Mouse (Mus musculus) layer of hippocampus, adult 2 months (tissue): Measurements from ENCODE around the gene Tmem171. TPM values are rescaled to one million over a fixed set of nuclear protein-coding genes. Genes with fewer than 3 reads are reported as not detected.

ENCODE experiments used
- DNase-seq, 2 experiments: peaks; one replicate each; pipeline ENCODE4 v3.0.0; 2022; ENCODE audit warnings: low spot score in 2 of 2
- H3K27ac ChIP-seq: fragments of 200-600 bp; 2 replicates; pipeline ENCODE4 v1.8.1; 2022
- H3K4me3 ChIP-seq: fragments of 200-600 bp; 2 replicates; pipeline ENCODE4 v1.8.1; 2022; ENCODE audit warnings: mild to moderate bottlenecking
- CTCF ChIP-seq: fragments of 200-600 bp; conservative IDR thresholded peaks from 2 replicates; pipeline ENCODE4 v1.8.1; 2022; ENCODE audit warnings: antibody characterized with exemption, mild to moderate bottlenecking, moderate library complexity
- long read RNA-seq, 2 experiments: library from polyadenylated mRNA; stranded (forward); transcript quantifications; one replicate each; pipeline ENCODE4 v2.0.0; 2021; ENCODE audit warnings: borderline mapping rate in 2 of 2
- total RNA-seq, 2 experiments: library from RNA; stranded (reverse); gene quantifications; 2 replicates each; pipeline ENCODE4 v1.2.3; 2021

The Tmem171 gene
- total RNA-seq = 1 to 10 TPM; 1.7 to 1.8 TPM
- long read RNA-seq, experiment 1 = 0 reads
- long read RNA-seq, experiment 2 = 0 reads

DNA sequence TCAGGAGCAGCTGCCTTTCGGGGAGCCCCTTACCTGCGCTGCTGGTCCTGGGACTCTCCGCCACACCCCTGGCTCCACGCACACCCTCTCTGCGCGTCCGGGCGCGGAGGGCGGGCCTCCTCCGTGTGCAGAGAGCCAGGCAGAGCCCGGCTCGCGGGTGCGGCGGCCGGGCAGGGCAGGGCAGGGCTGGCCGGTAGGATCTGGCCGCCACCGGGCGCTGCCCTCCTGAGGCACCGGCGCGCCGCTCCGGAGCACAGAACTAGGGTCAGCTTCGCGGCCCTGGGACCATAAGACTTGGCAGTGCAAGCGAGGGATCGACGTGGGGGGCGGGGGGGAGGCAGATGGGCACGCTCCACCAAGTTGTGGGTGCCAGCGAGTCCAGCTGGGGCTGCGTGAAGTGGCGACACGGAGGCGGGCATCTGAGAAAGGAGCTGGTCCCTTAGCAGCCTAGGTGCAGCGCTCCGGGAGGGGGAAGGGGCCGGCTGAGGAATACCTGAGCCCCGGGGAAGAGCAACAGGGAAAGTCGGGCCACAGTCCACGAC, at the start of gene Tmem171:
Tmem171 (minus strand) TSS at position 62 of the 542 bp plus-strand sequence.
- peak within 1 kb of the TSS; percentile 48 for H3K4me3 ChIP-seq
- TF ChIP-seq CTCF = no peak
- DNase-seq = no peak
- H3K27ac ChIP-seq = peak within 1 kb of the TSS; percentile 57

DNA sequence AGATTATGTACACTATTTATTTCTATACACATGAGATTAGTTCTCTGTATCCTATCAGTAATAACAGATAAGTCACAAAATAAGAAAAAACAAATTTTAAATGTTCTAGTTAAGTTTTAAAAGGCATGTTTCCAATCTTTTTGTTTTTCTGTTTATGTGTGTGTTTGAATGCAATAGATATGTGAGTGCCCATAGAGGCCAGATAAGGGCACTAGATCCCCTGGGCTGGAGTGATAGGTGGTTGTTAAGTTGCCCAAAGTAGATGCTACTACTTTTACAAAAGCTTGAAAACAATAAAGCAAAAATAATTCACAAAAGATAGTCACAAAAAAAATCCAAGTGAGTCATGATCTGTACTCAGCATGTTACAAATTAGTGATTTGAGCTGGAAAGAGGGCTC, 49.2 kb upstream of the Tmem171 start:
- Histone ChIP-seq H3K4me3 (no peak overlapping the region), H3K27ac (no peak overlapping the region)
- no peak for DNase-seq
- TF ChIP-seq CTCF = no peak

DNA sequence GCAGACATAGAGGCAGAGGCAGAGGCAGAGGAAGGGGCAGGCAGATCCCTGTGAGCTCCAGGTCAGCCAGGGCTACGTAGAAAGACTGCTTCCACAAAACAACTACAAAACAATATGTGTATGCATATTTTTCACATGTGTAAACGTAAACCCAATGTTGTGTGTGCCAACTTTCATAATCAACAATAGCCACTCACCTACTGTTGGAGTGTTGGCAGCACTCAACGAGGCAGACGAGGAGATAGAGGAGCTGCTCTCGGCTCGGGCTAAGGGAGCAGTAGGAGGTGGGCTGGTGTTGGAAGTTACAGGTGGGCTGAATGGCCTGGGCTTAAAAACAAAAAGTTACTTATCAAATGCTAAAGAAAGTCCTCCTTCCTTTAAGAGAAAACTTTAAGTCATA, 48.6 kb upstream of the Tmem171 start:
- no peak overlapping the region for H3K27ac ChIP-seq
- no peak for DNase-seq
- no peak for TF ChIP-seq CTCF
- H3K4me3 ChIP-seq = no peak overlapping the region

DNA sequence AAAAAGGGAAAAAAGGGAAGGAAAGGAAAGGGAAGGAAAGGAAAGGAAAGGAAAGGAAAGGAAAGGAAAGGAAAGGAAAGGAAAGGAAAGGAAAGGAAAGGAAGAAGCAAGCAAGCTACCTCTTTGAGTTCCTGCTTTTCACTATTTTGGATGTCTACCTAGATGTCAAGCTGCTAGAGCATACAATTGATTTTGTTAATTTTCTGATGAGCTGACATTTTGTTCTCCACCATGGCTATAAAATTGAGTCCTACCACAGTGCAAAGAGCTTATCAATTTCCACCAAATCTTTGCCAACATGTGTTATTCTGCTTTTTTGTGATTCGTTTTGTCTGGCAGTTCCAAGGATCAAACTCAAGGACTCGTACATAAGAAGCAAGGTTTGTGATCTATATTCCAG, 43.6 kb upstream of the Tmem171 start:
- no peak for TF ChIP-seq CTCF
- Histone ChIP-seq H3K4me3 (no peak overlapping the region), H3K27ac (no peak overlapping the region)
- no peak for DNase-seq

DNA sequence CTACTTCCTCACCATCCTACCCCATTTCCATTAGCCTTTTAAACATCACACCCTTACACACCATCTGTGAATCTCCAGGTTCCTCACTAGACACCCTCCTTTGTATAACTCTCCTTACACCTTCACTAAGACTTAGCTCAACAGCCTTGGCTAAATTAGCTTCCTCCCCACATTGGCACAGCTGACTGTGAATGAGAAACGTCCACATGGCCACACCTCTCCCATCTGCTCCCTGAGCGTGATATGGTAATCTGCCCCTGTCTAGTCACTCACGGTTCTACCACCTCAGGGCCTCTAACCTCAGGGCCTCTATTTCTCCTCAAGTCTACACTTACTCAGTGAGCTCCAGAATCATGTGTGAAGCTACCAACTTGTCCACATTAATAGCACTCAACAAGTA, 38.7 kb upstream of the Tmem171 start:
- H3K27ac ChIP-seq = no peak overlapping the region
- no peak for DNase-seq
- no peak for TF ChIP-seq CTCF
- no peak overlapping the region for H3K4me3 ChIP-seq

DNA sequence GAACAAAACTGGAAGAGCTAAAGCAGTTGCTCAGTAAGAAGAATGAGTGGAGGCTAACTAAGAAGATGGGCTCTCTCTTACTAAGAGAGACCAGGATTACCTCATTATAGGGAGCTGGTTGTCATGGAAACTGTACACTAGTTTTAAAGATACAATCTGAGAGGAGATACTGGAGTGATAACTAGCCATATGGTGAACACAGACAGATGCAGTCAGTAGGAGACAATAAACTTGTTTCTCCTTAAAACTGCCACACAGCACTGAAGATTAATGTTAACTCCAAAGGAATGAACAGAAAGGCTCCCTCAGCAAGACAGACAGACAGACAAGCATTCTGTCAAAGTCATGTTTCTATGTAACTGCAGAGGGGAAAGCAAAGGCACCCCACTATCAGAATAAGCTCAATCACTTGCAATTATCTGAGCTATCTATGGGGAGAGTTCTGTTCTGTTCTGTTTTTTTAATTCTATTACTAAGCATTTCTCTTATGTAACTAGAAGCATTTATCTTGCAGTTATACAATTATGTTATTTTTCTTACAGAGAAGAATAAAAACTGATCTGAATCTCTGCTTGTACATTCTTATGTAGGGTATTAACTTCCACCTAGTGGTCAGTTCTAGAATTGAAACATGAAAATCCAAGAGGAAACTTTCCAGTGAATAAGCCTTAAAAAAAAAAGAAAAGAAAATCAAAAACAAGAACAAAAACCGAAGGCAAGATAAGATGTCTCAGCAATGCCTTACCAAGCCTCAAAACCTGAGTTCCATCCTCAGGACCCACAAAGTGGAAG, 34.8 kb upstream of the Tmem171 start:
- TF ChIP-seq CTCF = peak; percentile 81
- peak in 1 of 2 experiments; percentile 58 for DNase-seq
- no peak overlapping the region for H3K4me3 ChIP-seq
- peak overlapping the region; percentile 91 for H3K27ac ChIP-seq

DNA sequence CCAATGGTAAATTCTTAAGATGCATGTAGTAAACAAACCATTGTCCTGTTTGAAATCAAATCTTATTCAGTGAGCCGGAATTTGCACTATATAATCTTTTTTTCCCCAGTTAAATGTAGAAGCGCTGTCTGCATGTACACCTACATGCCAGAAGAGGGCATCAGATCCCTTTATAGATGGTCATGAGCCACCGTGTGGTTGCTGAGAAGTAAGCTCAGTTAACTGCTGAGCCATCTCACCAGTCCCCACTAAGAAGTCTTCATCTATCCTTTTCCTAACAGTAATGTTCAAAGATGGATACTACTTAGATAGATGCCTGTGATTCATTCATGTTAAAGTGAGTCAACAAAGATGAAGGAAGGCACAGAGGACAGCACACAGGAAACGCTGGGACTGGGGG, 31.9 kb upstream of the Tmem171 start:
- TF ChIP-seq CTCF = peak; percentile 89
- H3K27ac ChIP-seq = no peak overlapping the region; the same call in 1 of the 2 replicates
- no peak for DNase-seq
- H3K4me3 ChIP-seq = no peak overlapping the region

DNA sequence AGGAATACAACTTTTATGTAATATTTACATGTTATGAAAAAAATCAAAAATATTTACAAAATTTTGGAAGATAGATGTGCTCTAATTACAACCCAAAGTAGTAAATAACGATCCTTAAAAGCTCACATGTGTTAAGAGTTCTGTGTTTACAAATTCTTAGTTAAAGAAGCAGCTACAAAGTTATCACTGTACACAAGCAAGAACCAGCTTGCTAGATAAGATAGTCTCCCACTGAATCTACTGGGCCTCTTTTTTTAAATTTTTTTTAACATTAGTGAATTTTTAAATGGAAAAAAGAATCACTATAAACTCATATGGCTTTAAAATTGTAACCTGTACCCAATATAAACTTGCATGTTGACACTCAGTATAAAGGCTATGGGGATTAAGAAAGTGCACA, 28.8 kb upstream of the Tmem171 start:
- DNase-seq = no peak
- H3K4me3 ChIP-seq = no peak overlapping the region
- TF ChIP-seq CTCF = no peak
- H3K27ac ChIP-seq = no peak overlapping the region

DNA sequence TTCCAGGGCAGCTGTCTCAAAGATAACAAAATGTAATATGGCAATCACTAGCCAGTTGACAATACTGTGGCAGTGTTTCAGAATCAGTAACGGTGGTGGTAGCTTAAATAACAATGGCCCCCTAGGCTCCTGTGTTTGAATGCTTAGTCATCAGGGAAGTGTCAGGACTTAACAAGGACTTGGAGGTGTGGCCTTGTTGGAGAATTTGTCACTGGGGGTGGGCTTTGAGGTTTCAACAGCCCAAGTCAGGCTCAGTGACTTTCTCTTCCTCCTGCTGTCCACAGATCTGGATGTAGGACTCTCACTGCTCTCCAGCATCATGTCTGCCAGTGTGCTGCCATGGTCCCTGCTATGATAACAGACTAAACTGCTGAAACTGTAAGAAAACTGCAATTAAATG, 27.7 kb upstream of the Tmem171 start:
- no peak for TF ChIP-seq CTCF
- DNase-seq = no peak
- Histone ChIP-seq H3K4me3 (no peak overlapping the region), H3K27ac (no peak overlapping the region)

DNA sequence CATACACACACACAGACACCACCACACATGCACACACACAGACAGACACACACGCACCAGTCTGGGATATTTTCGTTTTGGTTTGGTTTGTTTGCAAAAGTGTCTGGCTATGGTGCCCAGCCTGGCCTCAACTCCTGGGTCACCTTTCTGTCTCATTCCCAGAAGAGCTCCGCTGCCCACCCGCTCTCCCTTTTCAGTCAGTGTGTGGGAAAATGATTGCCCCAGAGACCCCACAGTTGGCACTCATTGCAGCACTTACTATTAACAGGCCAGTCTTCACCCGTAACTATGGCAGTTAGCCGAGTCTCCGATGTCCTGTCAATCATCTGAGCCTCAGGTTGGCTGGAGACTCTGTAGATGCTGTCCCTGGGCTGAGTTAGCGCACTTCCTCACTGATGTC, 21.5 kb upstream of the Tmem171 start:
- Histone ChIP-seq H3K4me3 (no peak overlapping the region), H3K27ac (no peak overlapping the region)
- DNase-seq = no peak
- TF ChIP-seq CTCF = no peak

DNA sequence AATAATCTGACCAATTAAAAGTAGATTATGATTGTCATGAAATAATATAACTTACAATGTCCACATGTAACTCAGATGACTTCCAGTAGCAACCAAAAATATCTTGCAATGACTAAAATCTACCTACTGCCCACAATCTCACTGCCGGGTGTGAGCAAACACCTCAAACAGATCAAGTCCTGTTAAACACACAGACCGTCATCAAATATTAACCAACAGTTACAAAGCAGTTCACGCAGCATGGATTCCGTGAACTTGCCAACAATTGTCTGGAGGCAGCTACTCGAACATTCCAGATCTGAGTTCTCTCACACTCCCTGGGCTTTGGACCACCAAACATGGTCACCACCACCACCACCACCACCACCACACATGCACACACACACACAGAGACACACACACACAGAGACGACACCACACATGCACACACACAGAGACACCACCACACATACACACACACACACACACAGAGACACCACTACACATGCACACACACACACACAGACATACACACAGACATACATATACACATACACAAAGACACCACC, 20.9 kb upstream of the Tmem171 start:
- no peak for TF ChIP-seq CTCF
- no peak for DNase-seq
- no peak overlapping the region for H3K4me3 ChIP-seq
- H3K27ac ChIP-seq = no peak overlapping the region

DNA sequence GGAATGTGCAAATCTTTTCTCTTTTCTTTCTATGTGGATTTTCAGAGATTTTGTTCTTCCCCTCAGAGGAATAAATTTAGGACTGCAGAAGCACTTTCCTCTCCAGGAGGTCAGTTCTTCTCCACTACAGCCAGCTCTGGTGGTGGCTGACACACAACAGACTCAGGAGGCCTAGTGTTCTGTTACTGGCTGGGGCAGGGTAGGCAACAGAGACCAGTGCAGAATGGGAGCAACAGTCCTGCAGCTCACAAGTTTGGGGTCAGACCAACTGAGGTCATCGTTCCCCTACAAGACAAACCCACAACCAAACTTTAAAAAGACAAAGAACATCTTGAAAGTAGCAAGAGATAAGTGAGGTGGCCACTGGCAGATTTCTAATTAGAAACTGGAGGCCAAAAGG, 16.0 kb upstream of the Tmem171 start:
- Histone ChIP-seq H3K27ac (no peak overlapping the region), H3K4me3 (no peak overlapping the region)
- TF ChIP-seq CTCF = no peak
- no peak for DNase-seq

DNA sequence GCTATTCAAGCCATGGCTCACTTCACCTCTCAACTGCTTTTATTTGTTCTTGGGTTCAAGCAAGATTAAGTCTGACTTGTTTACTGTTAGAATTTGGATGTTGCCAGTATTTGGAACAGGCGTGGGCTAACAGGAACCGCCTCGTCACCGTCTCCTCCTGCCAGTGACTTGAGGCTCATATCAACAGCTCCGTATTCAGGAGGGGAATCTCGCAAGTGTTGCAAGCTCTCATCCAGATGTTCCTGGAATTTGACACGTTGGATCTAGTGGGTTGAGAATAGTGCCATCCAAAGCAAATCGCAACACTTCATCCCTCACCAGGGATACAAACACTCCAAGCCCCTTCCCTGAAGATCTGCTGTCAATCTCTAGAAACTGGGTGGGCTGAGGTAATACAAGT, 15.6 kb upstream of the Tmem171 start:
- Histone ChIP-seq H3K4me3 (no peak overlapping the region), H3K27ac (no peak overlapping the region)
- no peak for DNase-seq
- TF ChIP-seq CTCF = no peak

DNA sequence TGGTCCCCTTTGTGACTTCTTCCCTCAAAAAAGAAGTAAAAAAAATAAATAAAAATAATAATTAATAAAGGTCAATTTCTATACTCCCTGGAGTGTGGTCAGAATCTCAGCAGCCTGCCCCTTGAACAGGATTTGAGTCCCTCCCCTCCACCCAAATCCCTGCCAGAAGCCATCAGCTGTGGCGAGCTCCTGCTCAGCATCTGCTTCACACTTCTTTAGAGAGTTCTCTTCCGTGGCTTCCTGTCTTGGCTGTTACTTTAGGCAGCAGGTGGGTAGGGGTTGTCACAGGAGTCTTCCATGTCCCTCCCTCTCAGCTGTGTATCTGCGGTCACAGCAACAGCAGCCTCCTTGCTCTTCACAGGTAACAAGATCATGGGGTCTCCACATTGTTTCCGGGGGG, 10.9 kb upstream of the Tmem171 start:
- Histone ChIP-seq H3K4me3 (no peak overlapping the region), H3K27ac (no peak overlapping the region)
- TF ChIP-seq CTCF = no peak
- DNase-seq = no peak
